Mouse (Mus musculus): ENCODE measurements at regions not wholly inside any gene's neighbourhood (a gene's known extent, or its start where the extent isn't known, plus 50 kb on each side); places are given as distances from the start of the nearest gene placed in this dataset.
A peak's percentile ranks its signal among the peaks of the same experiment; 100 is the strongest.

- DNase-seq (ENCODE audit: extremely low read depth, insufficient read length, low spot score) = no peak
Observed at GRCm38 (mm10) chr6:93272206-93272605, 328.9 kb upstream of the Adamts9 start.

GRCm38 (mm10) chr6:93266826-93267225 lies 323.5 kb upstream of the Adamts9 start:
- peak; percentile 56 for DNase-seq (ENCODE audit: extremely low read depth, insufficient read length, low spot score)

- DNase-seq (ENCODE audit: extremely low read depth, insufficient read length, low spot score) = no peak
Observed at GRCm38 (mm10) chr6:93265164-93265563, 321.9 kb upstream of the Adamts9 start.

- DNase-seq (ENCODE audit: extremely low read depth, insufficient read length, low spot score) = no peak
Observed at GRCm38 (mm10) chr6:93260827-93261226, 317.5 kb upstream of the Adamts9 start.

DNA sequence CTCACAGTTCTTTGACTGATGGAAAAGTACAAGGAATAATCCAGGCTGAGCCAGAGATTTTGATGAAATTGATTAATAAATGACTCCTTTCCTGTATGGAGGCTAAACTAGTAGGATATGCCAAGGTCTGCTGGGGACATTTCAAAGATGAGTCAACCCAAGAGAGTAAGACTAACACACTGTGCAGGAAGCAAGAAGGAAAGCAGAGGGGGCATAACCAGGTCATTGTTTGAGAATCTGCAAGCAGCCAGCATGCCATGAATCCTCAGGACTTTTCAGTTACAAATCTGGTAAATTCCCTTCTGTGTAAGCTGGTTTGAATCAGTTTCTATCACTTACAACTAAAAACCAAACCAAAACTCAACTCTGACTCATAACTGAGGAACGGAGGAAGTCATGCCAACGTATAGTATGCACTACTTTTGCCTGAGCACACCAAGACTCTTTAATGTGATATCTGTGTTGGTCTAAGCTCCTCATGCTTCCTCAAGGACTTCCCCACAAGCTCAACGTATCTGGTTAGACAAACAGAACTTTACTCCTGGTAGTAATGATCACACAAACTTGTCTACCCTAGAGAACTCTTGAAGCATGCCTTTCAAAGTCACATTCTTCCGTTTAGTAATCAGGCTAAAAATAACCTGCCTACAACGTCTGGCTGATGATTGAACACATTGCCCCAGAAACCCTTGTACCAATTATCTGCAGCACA lies 314.0 kb upstream of the Adamts9 start:
- peak; percentile 62 for DNase-seq (ENCODE audit: extremely low read depth, insufficient read length, low spot score)

DNA sequence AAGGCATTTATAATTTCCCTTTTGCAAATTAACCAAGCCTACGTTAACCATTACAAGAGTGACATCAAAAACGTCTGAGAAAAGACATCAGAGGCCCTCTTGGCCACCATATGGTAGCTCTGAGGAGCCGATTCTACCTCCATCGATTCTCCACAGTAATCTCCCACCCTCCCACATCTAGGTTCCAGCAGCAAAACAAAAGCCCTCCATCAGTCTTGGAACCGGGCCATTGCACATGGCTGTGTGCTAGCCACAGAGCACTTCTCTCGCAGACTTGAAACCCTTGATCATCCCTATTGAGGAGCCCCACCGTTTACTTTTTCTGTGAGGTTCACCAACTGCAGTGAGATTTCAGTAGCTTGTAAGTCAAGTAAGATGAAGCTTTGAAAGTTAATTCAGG lies 310.5 kb upstream of the Adamts9 start:
- DNase-seq (ENCODE audit: extremely low read depth, insufficient read length, low spot score) = no peak

- DNase-seq (ENCODE audit: extremely low read depth, insufficient read length, low spot score) = no peak
Observed at GRCm38 (mm10) chr6:93248973-93249372, 305.7 kb upstream of the Adamts9 start.

GRCm38 (mm10) chr6:93246498-93247242 lies 303.4 kb upstream of the Adamts9 start:
- DNase-seq (ENCODE audit: extremely low read depth, insufficient read length, low spot score) = no peak

DNA sequence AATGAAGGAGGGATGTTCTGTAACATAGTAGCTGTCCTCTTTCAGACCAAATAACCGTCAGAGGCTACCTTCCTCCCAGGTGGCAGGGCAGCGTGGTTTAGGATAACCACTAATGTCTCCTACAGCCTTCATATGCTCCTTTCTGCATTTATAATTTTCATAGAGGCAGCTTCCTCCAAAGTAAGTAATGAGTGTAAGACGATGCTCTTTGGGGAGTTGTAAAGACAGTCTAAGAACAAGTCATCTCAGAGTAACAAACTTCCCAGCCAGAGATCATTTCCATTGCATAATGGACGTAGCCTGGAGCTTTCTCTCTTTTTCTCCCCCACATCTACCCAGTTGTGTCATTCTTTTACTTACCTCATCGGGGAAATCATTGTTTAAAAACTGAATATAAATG lies 292.3 kb upstream of the Adamts9 start:
- no peak for DNase-seq (ENCODE audit: extremely low read depth, insufficient read length, low spot score)

DNA sequence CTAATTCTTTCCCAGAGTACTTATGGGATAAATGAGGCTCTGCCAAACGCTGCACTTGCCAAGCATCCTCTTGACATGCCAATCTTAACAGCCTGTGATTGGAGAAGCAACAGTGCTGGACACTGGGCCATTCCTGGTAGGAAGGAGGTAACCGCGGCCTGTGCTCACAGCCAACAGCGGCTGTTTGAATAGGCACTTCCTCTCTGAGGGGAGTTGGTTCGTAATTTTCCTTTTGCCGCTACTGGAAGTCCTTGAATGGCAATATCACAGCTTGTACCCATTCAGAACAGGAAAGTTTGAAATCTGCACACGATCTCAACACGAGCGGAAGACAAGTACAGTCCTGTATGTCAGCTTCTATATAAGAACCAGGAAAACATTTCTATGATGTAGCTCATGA lies 289.3 kb upstream of the Adamts9 start:
- DNase-seq (ENCODE audit: extremely low read depth, insufficient read length, low spot score) = no peak

GRCm38 (mm10) chr6:93230450-93230849 lies 287.2 kb upstream of the Adamts9 start:
- DNase-seq (ENCODE audit: extremely low read depth, insufficient read length, low spot score) = peak; percentile 5

DNA sequence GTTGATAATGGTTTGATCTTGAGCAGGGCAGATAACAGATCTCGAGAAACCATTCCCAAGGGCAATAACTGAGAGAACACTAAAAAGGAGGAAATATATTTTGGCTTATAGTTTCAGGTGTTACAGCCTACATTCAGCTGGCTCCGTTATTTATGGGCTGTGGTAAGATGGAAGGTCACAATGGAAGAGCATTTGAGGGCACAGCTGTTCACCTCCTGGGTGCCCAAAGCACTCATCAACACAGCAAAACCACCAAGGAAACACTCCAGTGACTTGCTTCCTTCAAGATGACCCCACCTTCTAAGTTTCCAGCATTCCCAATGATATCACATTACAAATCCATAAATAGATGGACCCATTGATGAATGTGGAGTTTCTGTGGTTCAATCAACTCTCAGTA lies 286.0 kb upstream of the Adamts9 start:
- DNase-seq (ENCODE audit: extremely low read depth, insufficient read length, low spot score) = no peak

DNA sequence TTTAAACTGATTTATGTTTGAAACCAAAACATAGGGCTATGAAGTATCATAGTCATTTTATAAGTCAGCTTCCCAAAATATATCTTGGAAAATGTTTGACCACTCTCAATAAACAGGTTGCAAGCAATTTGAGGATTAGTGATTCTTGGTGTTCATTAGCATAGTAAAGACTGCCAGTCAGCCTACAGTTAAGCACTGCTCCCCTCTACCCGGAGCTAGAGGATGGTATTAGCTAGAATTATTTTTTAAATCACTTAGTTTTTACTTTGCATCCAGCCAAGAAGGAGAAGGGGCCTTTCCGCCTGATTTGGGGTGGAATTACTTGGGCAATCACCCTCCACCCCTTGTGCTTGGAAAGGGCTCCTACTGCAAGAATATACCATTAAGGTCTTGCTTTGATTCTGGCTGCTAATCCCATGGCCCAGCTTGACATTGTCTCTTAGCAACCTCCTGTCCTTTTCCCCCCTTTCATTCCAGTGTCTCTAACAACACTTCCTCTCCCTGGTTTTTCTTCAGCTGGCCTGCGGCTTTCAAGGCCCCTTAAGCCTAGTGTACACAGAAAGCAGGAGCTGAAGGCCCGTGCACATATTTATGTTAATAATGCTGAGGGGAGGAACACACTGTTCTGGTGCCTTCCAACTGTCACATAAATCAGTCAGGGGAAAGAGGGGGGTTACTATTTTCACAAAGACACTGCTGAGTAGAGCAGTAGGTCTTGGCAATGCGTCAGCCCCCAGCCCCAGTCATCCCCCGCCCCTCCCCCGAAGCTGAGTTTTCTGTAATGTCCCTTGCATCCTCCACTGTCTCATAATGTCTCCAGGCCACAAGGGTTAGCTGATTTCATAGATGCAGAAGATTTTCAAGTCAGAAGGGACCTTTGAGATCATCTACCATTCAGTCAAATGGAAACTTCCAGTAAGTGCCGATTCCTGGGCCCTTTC lies 280.6 kb upstream of the Adamts9 start:
- DNase-seq (ENCODE audit: extremely low read depth, insufficient read length, low spot score) = no peak

- DNase-seq (ENCODE audit: extremely low read depth, insufficient read length, low spot score) = no peak
Observed at GRCm38 (mm10) chr6:93218015-93218593, 274.8 kb upstream of the Adamts9 start.

DNA sequence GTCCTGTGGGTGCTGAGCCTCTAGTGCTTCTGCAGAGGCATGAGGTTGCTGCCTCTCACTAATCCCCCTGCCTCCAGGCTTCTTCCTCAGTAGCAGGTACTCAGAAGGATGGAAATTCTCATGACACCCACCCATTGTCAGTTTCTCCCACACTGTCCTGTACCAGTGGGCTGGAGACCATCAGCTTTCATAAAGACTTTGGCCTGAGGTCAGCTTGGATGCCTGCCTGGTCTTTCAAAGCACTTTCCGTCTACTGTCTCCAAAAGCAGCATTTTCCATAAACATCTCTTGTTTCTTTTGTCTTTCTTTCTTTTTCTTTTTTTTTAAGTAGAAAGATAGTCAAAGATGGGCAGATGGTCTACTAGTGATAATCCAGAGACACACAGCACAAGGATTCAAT lies 257.6 kb upstream of the Adamts9 start:
- DNase-seq (ENCODE audit: extremely low read depth, insufficient read length, low spot score) = no peak

GRCm38 (mm10) chr6:93194741-93195140 lies 251.4 kb upstream of the Adamts9 start:
- DNase-seq (ENCODE audit: extremely low read depth, insufficient read length, low spot score) = no peak

DNA sequence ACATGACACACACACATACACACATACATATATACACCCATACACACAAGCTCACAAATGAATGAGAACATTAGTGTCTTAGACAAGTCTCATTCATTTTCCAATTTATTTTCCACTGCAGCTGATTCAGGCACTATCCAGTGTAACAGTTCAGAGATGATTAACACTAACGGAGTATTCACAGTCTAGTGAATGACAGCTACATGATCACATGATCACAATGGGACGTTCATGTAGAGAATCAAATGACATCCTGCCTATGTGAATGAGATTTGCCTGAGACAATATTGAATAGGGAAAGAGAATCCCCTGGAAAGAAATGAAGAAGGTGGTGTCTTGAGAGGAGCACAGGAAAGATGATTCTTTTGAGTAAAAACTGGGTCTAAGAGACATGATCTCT lies 249.7 kb upstream of the Adamts9 start:
- no peak for DNase-seq (ENCODE audit: extremely low read depth, insufficient read length, low spot score)

DNA sequence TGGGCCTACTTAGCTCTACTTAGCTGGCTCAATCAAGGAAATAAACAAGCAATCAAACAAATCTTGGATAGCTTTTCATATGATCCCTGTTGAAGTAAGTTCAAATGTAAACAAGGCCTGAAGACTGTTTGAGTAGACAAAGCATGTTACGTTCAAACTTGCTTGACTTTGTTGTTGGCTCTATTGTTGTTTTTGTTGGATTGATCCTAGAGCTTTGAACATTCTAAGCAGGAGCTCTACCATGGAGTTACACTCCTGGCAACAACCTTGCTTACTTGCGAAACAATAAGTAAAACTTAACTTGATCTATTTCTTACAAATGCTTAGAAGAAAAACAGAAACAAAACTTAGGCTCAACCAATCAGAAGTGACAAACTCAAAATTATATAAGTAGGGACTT lies 247.7 kb upstream of the Adamts9 start:
- DNase-seq (ENCODE audit: extremely low read depth, insufficient read length, low spot score) = no peak

GRCm38 (mm10) chr6:93168526-93168925 lies 225.2 kb upstream of the Adamts9 start:
- no peak for DNase-seq (ENCODE audit: extremely low read depth, insufficient read length, low spot score)

GRCm38 (mm10) chr6:93167281-93167680 lies 224.0 kb upstream of the Adamts9 start:
- DNase-seq (ENCODE audit: extremely low read depth, insufficient read length, low spot score) = no peak

DNA sequence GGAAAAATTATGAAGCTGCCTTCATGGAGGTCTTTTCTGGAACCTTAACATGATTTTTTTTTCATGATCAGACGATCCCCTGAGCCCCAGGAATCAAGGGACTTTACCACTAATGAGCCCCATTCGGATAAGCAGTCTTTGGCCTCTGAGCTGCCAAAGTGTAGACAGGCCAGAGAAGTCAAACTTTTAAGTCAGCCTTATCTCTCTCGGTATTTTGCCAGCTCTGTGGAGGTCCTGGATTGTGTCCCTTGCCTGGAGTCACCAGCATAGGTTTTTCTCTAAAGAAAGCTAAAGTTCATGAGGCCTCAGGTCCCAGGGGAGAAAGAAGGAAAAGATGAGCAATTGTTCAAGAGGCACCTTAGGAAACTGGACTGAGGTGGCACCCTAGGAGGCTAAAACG lies 222.7 kb upstream of the Adamts9 start:
- DNase-seq (ENCODE audit: extremely low read depth, insufficient read length, low spot score) = no peak
